Mouse (Mus musculus) gastrocnemius, postnatal 14 days (tissue): ENCODE measurements around the gene Grhl3. TPM values are rescaled to one million over a fixed set of nuclear protein-coding genes. Genes with fewer than 3 reads are reported as not detected.
"Not testable (repeated sequence)": the region's sequence is repeated elsewhere in the genome, so short reads cannot be mapped to it uniquely, and the experiment has no call there.

Experiments
- DNase-seq: peaks from one replicate; pipeline ENCODE4 v3.0.0; 2021; ENCODE audit warnings: mixed read lengths
- intact Hi-C: fragments of 180-260 bp; cut with DNase I; formaldehyde crosslinking; loops from one replicate; pipeline ENCODE4 v1.15.1; 2025; ENCODE audit warnings: low total_unique reads
- long read RNA-seq, 2 experiments: library from polyadenylated mRNA; stranded (forward); transcript quantifications; one replicate each; pipeline ENCODE4 v2.0.0; 2021
- total RNA-seq, 2 experiments: library from RNA; stranded (reverse); gene quantifications; 2 replicates each; pipeline ENCODE4 v1.2.3; 2021

Gene Grhl3
- under 1 TPM; 0.16 to 0.29 TPM for total RNA-seq
- long read RNA-seq, experiment 1 = 0 reads
- long read RNA-seq, experiment 2, partial matches to known transcripts = 0 of 2 reads
- long read RNA-seq, experiment 2, other reads (novel, unspliced or antisense) = 1 of 2 reads

DNA sequence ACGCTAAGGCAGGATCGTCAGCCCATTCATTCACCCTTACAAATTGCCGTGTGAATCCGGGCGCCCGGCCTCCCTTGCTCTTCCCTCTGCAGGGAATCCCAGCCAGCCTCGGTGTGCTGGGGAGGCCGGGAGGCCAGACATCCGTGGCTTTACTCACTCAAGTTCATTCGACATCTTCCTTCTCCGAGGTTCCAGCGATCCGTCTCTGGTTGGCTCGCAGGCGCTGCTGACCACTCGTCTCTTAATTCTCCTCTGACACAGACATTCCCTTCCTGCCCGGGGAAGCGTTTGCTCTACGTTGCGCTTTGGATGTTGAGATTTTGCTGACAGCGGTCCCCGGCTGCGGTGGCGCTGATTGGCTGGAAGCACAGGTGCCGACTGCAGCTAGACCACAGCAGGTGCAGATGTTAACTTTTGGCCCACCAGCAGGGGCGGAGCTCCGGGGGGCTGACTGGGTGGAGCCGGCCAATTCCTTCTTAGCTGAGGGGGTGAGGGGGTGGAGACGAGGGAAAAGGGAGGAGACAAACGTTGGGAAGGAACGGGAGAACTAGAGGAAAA is at the start of gene Grhl3:
Grhl3 (minus strand) TSS at position 380 of the 558 bp plus-strand sequence.
- DNase-seq = no peak
- intact Hi-C loops = no loop called here

GRCm38 (mm10) chr4:135622290-135622689 is 48.9 kb upstream of the Grhl3 start:
- intact Hi-C loops = no loop called here
- DNase-seq = no peak

DNA sequence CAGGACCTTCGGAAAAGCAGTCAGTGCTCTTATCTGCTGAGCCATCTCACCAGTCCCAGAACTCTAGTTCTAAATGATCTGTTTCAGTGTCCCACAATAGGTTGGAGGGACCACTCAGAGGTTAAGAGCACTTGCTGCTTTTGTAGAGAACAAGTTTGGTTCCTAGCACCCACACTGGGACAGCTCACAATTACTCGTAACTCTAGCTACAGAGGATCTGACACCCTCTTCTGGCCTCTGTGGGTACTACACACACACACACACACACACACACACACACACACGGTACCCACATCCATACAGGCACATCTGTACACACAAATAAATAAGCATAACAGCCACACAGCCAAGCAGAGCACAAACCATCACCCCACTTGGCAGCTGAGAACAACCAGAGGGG is 47.0 kb upstream of the Grhl3 start:
- intact Hi-C loops = no loop called here
- no peak for DNase-seq

DNA sequence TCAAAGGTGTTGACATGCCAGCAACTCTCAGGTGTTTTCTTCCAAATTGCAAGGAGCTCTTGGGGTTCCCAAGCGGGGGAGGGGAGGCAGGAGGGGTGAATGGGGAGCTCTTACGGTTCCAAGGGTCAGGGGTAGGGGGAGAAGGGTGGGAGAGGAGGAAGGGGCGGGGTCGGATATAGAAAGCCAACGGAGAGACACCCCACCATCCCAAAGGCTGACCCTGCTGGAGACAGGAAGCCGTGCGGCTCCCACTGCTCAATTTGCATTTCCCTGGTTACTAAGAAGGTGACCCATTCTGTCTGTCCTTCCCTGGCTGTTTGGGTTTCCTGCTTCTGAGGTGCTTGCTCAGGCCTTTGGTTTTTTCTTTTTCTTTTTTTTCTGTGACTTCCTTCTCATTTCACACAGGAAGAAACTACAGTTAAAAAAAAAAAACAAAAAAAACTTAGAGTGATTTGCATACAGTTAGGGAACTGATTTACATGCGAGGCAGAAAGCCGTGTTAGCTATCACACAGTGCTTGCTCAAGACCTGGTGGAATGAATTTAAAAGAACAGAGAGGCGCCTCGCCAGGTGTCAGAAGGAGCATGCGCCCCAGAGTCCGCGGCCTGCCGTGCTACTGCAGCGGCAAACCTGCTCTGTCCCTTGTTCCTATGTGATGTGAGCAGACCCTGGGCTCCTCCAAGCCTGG is 44.5 kb upstream of the Grhl3 start:
- DNase-seq = no peak
- intact Hi-C loops = no loop called here

GRCm38 (mm10) chr4:135617038-135617437 is 43.6 kb upstream of the Grhl3 start:
- intact Hi-C loops = no loop called here
- no peak for DNase-seq

DNA sequence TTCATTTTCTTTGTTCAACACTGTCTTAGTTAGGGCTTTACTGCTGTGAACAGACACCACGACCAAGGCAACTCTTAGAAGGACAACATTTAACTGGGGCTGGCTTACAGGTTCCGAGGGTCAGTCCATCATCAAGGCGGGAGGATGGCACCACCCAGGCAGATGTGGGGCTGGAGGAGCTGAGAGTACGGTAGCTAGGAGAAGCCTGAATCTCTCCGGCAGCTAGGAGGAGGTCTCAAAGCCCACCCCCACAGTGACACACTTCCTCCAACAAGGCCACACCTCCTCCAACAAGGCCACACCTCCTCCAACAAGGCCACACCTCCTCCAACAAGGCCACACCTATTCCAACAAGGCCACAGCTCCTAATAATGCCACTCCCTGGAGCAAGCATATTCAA is 41.9 kb upstream of the Grhl3 start:
- DNase-seq, intact Hi-C loops: not testable (repeated sequence)

GRCm38 (mm10) chr4:135609986-135610385 is 36.6 kb upstream of the Grhl3 start:
- intact Hi-C loops = no loop called here
- no peak for DNase-seq

DNA sequence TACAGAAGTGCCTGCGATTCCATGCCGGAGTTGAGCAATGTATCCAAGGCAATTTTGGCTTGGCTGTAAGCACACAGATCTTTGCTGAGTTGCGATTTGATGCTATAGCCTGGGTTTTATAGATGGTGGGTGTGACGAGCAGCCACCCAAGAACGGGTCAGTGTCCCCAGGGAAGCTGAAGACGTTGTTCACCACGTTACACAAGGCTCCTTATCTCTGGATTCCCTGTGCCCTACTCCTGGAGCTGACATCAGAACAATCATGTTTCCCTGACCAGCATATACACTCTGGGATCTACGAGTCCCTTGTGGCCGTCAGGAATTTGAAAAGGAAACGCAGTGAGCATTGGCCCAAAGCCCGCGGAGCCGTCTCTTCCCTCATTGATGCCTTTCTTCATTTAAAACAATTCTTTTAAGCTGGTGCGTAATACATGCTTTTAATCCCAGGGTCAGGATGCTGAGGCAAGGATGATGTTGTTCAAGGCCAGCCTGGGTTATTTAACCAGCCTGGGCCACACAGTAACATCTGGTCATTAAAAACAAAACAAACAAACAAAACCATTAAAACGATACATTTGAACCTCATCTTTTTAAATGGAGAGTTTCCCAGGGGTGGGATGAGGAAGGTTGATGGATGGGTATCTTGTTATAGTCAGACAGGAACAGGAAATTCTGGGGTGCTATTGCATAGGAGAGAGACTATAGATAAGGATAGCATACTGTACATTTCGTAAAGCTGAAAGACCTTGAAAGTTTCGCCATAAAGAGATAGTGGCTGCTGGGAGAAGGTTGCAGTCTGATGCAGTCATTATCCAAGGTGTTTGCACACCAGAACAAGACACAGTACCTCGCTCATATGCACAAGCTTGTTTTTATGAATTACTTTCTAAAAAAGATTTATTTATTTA is 34.8 kb upstream of the Grhl3 start:
- intact Hi-C loops = no loop called here
- no peak for DNase-seq

- DNase-seq = no peak
- intact Hi-C loops = no loop called here
Measured at GRCm38 (mm10) chr4:135606271-135606670, 32.8 kb upstream of the Grhl3 start.

- intact Hi-C loops = no loop called here
Measured at GRCm38 (mm10) chr4:135601530-135601929, 28.1 kb upstream of the Grhl3 start.

GRCm38 (mm10) chr4:135599497-135600182 is 26.2 kb upstream of the Grhl3 start:
- no peak for DNase-seq
- intact Hi-C loops = no loop called here

More at GRCm38 (mm10) chr4:135601530-135601929, 28.1 kb upstream of the Grhl3 start:
- DNase-seq = no peak

DNA sequence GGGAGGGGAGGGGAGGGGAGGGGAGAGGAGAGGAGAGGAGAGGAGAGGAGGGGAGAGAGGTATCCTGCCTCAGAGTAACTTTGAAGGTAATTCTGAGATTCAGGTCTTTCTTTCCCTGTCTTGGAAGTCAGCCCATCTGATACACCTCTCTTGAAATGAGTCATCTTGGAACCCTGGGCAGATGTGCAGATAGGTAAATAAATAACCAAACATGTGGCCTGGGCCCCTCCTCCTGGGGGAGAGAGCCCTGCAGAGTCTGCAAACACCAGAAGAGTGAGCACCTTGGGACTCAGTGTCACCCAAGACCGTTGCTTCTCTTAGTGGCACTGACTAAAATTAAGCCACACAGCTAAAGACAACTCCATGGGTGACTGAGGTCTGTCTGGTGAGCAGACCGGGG is 25.6 kb upstream of the Grhl3 start:
- intact Hi-C loops = no loop called here
- no peak for DNase-seq

- intact Hi-C loops = no loop called here
- DNase-seq = no peak
Measured at GRCm38 (mm10) chr4:135597571-135597970, 24.1 kb upstream of the Grhl3 start.

DNA sequence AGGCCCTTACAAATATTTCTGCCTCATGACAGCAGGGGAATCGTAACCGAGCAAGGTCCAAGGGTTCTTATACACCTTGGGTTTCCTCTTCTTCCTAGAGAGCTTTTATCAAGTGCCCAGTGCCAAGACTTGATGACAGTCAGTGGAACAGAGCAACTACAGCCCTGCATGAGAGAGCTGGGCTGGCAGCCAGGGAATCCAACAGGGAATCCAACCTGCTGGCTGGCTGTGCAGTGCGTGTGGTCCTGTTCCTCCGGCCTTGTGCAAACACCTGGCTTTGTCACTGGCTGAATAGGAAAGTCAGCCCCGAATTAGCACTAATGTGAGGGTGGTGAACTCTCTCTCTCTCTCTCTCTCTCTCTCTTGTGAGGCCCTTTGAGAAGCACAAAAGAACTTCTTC is 22.5 kb upstream of the Grhl3 start:
- intact Hi-C loops = no loop called here
- no peak for DNase-seq

GRCm38 (mm10) chr4:135591610-135592304 is 18.3 kb upstream of the Grhl3 start:
- DNase-seq = no peak
- intact Hi-C loops = no loop called here

DNA sequence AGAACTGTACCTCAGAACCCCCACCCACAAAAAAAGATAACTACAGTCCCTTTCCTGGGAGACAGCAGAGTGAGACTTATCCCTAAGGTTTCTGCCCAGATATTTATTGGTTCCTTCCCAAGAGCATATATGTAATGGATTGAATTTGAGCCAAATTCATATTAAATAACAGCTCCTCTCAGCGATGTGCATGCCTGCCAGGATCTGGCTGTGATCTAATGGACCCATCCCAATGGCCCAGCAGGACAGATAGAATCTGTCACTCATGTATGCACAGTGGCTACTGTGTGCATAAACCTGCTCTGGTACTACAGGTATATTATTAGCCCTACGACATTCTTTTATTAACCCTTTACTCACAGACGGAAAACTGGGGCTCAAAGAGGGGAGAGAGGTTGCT is 17.7 kb upstream of the Grhl3 start:
- intact Hi-C loops = no loop called here
- DNase-seq = no peak

- no peak for DNase-seq
- intact Hi-C loops = no loop called here
Measured at GRCm38 (mm10) chr4:135584838-135585237, 11.4 kb upstream of the Grhl3 start.

- no peak for DNase-seq
- intact Hi-C loops = no loop called here
Measured at GRCm38 (mm10) chr4:135581222-135581910, 7.9 kb upstream of the Grhl3 start.

DNA sequence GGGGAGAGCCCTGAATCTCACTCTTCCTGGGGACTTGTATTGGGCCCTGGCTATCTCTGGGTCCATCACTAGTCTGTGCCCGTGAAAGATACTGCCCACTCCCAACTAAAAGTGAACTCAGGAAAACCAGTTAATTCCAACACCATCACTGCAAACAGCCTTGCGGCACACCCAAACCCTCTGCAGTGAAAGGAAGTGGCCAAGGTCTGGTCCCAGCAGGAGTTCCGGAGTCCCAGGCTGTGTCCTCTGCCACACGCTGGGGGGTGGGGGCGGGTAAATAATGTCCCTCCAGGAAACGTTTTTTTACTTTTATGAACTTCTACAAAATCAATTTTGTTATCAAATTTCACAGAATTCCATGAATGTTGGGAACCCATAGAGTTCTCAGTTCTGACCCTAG is 6.3 kb upstream of the Grhl3 start:
- intact Hi-C loops = no loop called here
- no peak for DNase-seq
